Mouse (Mus musculus): Measurements from ENCODE around the gene Gm42742. TPM values are rescaled to one million over a fixed set of nuclear protein-coding genes. Genes with fewer than 3 reads are reported as not detected.

Gm42742 gene
- polyA plus RNA-seq, 1 experiment from 2014 or later = 41.8 TPM

DNA sequence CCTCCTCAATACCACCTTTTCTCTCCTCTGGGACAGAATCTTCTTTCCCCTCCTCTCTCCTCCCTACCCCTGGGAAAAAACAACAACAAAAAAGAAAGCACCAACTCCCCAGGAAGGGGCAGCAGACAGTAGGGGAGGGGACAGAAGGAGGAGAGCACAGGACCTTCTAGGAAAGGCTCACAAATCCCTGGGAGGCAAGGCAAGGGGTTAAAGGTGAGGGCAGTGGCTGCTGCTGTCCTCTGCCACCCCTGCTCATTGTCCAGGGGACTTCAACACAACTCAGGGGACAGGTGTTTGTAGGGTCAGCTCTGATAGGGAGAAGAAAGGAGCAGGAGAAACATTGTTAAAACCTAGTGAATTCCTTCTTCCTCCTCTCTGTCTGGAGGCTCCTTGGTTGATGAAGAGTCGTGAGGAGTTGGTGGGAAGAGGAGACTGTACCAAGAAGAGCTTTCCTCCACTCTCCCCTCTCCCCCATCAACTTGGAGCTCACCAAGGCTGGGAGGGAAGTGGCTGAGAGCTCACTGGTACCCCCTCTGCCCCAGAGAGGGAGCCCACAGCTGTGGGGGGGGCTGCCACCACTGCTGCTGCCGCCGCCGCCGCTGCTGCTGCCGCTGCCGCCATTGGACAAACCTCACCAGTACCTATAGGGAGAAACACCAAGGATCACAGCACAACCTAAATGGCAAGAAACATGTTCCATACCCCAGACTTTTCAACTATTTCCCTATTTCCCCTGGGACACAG, 1.8 kb upstream of the Gm42742 start:
- peak overlapping the region; percentile 99; the same call in 1 of the 2 replicates for H3K4me2 ChIP-seq (ENCODE audit: low read length)
- no peak overlapping the region for H3K27ac ChIP-seq (ENCODE audit: low read depth)
- 70% methylated on average over 7 of the region's 7 CpGs for WGBS
- ATAC-seq (replicated peaks; ENCODE audit: low FRiP score, low TSS enrichment, low read depth) (no peak), DNase-seq (ENCODE audit: low spot score) (peak; percentile 50)
- H3K36me3 ChIP-seq (ENCODE audit: control insufficient read depth, insufficient read depth, low read length) = peaks cover 27% of the 10 kb centered on the region
- H3K4me1 ChIP-seq (replicated peaks; ENCODE audit: control insufficient read depth, insufficient read depth, low read length) = peaks cover 51% of the 10 kb centered on the region
- 0 out of 2 replicates have a peak overlapping the region, but pooled peaks have one; percentile 13 for H3K9ac ChIP-seq (ENCODE audit: low read length)
- H3K9me3 ChIP-seq (ENCODE audit: control insufficient read depth, low read length) = no peaks in the 10 kb centered on the region
- no peaks in the 10 kb centered on the region for H3K27me3 ChIP-seq (replicated peaks; ENCODE audit: control insufficient read depth, insufficient read depth, low read length)
- peak overlapping the region; percentile 91 for H3K4me3 ChIP-seq (ENCODE audit: low read depth, low read length)

DNA sequence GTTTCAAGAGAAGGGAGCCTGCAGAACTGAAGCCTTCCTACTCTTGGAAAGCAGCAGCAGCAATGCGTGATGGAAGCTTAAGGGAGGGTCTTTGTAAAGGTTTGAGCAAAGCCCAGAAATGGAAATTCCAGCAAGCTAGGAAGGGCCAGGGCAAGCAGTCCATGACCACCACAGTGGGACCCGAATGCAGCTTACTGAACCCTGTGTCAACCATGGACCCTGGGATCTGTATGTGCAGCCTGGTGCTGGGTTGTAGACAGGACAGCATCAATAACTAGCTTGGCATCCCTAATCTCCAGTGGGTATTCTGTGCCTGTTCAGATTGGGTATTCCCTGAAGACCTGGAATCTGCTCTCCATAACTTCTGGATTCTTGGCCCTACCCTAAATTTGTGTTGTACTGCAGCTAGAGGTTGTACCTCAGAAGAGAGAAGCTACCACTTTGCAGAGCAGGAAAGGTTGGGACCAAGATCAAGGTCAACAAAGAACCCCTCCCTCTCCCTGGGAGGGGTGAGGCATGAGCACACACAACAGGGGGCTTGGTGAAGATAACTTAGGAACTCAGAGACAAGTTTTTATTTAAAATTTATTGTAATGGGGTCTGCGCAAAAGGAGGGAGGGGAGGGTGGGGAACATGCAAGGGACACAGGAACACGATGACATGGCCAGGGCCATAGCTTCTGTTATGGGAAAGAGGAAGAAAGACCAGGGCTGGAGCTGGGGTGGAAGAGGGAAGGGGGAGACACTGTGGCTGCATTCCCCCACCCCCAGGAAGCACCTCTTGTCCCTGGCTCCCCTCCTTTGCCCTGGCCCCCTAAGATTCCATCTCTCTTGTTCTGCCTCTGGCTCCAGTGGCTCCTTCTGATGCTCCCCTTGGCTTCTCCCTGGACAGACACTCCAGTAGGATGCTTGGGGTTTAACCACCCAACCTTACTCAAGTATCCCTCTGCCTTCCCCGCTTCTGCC, 948 bp upstream of the Gm42742 start:
- DNase-seq (ENCODE audit: low spot score) (peak; percentile 51), ATAC-seq (replicated peaks; ENCODE audit: low FRiP score, low TSS enrichment, low read depth) (no peak)
- peak overlapping the region; percentile 76 for H3K27ac ChIP-seq (ENCODE audit: low read depth)
- H3K4me3 ChIP-seq (ENCODE audit: low read depth, low read length) = peak overlapping the region; percentile 52
- no peaks in the 10 kb centered on the region for H3K27me3 ChIP-seq (replicated peaks; ENCODE audit: control insufficient read depth, insufficient read depth, low read length)
- H3K9ac ChIP-seq (ENCODE audit: low read length) = peak overlapping the region; percentile 59; the same call in 1 of the 2 replicates
- peaks cover 52% of the 10 kb centered on the region for H3K4me1 ChIP-seq (replicated peaks; ENCODE audit: control insufficient read depth, insufficient read depth, low read length)
- 36% methylated on average over 5 of the region's 5 CpGs for WGBS
- peaks cover 27% of the 10 kb centered on the region for H3K36me3 ChIP-seq (ENCODE audit: control insufficient read depth, insufficient read depth, low read length)
- H3K9me3 ChIP-seq (ENCODE audit: control insufficient read depth, low read length) = no peaks in the 10 kb centered on the region
- H3K4me2 ChIP-seq (ENCODE audit: low read length) = peak overlapping the region; percentile 82

DNA sequence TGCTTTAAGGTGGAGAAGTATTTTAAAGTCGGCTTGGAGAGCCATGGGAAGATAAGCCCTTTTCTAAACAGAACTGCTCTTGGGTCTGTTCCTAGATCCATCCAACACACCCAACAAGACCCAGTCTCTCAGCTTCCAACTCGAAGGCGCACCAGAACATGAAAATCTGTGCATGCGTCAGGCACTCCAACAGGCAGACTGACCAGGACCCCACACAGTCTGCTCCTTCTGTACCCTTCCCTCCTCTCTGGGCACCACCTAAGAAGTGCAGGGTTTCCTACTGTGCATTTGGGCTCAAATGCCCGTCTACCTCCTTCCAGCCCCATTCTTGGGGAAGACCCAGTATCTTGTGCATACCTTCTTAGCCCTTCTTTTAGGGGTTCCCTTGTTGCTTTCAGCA, 406 bp downstream of the Gm42742 start:
- no peaks in the 10 kb centered on the region for H3K27me3 ChIP-seq (replicated peaks; ENCODE audit: control insufficient read depth, insufficient read depth, low read length)
- 36% methylated on average over 5 of the region's 5 CpGs for WGBS
- H3K4me3 ChIP-seq (ENCODE audit: low read depth, low read length) = peak overlapping the region; percentile 52
- H3K27ac ChIP-seq (ENCODE audit: low read depth) = peak overlapping the region; percentile 76; the same call in 1 of the 2 replicates
- H3K9ac ChIP-seq (ENCODE audit: low read length) = peak overlapping the region; percentile 59
- ATAC-seq (replicated peaks; ENCODE audit: low FRiP score, low TSS enrichment, low read depth) (no peak), DNase-seq (ENCODE audit: low spot score) (no peak)
- H3K9me3 ChIP-seq (ENCODE audit: control insufficient read depth, low read length) = no peaks in the 10 kb centered on the region
- H3K4me2 ChIP-seq (ENCODE audit: low read length) = peak overlapping the region; percentile 82
- peaks cover 30% of the 10 kb centered on the region for H3K36me3 ChIP-seq (ENCODE audit: control insufficient read depth, insufficient read depth, low read length)
- peaks cover 56% of the 10 kb centered on the region for H3K4me1 ChIP-seq (replicated peaks; ENCODE audit: control insufficient read depth, insufficient read depth, low read length)

GRCm38 (mm10) chr7:127020031-127020430, 866 bp downstream of the Gm42742 start:
- ATAC-seq (replicated peaks; ENCODE audit: low FRiP score, low TSS enrichment, low read depth) = no peak
- peak overlapping the region; percentile 82 for H3K4me2 ChIP-seq (ENCODE audit: low read length)
- peaks cover 60% of the 10 kb centered on the region for H3K4me1 ChIP-seq (replicated peaks; ENCODE audit: control insufficient read depth, insufficient read depth, low read length)
- H3K27me3 ChIP-seq (replicated peaks; ENCODE audit: control insufficient read depth, insufficient read depth, low read length) = no peaks in the 10 kb centered on the region
- peaks cover 34% of the 10 kb centered on the region for H3K36me3 ChIP-seq (ENCODE audit: control insufficient read depth, insufficient read depth, low read length)
- peak overlapping the region; percentile 76; the same call in 1 of the 2 replicates for H3K27ac ChIP-seq (ENCODE audit: low read depth)
- H3K9me3 ChIP-seq (ENCODE audit: control insufficient read depth, low read length) = no peaks in the 10 kb centered on the region
- peak; percentile 49 for DNase-seq (ENCODE audit: low spot score)
- H3K9ac ChIP-seq (ENCODE audit: low read length) = peak overlapping the region; percentile 59
- 63% methylated on average over 3 of the region's 3 CpGs for WGBS
- H3K4me3 ChIP-seq (ENCODE audit: low read depth, low read length) = peak overlapping the region; percentile 52

DNA sequence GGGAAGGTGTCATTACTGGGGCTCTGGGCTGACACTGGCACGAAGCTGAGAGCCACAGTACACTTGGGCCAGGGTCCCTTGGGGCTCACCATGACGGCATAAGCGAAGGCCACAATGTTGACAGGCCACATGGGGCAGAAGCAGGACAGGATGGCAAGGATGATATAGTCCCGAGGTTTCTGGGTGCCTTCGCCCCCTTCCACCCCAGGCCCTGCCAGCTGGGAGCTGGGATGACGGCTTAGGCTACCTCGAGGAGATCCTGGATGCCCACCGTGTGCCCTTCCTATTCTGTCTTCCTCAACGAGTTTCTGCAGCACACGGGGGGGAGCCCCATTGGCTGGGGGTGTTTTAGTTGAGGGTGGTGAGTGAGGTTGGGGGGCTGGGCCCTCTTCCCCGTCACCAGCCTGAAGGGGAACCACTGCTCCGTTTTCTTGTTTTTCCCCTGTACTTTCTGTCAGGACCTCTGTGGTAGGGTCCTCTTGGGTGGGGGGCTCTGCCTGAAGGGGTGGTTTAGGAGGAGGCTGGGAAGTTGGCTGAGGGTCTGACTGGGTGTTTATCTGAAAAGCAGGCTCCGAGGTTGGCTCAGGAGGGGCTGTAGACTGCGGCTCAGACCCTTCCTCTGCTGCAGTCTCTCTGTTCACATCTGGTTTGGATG, 1.5 kb downstream of the Gm42742 start:
- Histone ChIP-seq H3K27ac (ENCODE audit: low read depth) (no peak overlapping the region), H3K36me3 (ENCODE audit: control insufficient read depth, insufficient read depth, low read length) (peaks cover 35% of the 10 kb centered on the region), H3K4me1 (replicated peaks; ENCODE audit: control insufficient read depth, insufficient read depth, low read length) (peaks cover 60% of the 10 kb centered on the region), H3K4me2 (ENCODE audit: low read length) (peak overlapping the region; percentile 82), H3K27me3 (replicated peaks; ENCODE audit: control insufficient read depth, insufficient read depth, low read length) (no peaks in the 10 kb centered on the region), H3K9me3 (ENCODE audit: control insufficient read depth, low read length) (no peaks in the 10 kb centered on the region), H3K9ac (ENCODE audit: low read length) (peak overlapping the region; percentile 59; the same call in 1 of the 2 replicates), H3K4me3 (ENCODE audit: low read depth, low read length) (0 out of 2 replicates have a peak overlapping the region, but pooled peaks have one; percentile 6)
- peak; percentile 38 for DNase-seq (ENCODE audit: low spot score)
- no peak for ATAC-seq (replicated peaks; ENCODE audit: low FRiP score, low TSS enrichment, low read depth)
- 75% methylated on average over 14 of the region's 14 CpGs for WGBS

DNA sequence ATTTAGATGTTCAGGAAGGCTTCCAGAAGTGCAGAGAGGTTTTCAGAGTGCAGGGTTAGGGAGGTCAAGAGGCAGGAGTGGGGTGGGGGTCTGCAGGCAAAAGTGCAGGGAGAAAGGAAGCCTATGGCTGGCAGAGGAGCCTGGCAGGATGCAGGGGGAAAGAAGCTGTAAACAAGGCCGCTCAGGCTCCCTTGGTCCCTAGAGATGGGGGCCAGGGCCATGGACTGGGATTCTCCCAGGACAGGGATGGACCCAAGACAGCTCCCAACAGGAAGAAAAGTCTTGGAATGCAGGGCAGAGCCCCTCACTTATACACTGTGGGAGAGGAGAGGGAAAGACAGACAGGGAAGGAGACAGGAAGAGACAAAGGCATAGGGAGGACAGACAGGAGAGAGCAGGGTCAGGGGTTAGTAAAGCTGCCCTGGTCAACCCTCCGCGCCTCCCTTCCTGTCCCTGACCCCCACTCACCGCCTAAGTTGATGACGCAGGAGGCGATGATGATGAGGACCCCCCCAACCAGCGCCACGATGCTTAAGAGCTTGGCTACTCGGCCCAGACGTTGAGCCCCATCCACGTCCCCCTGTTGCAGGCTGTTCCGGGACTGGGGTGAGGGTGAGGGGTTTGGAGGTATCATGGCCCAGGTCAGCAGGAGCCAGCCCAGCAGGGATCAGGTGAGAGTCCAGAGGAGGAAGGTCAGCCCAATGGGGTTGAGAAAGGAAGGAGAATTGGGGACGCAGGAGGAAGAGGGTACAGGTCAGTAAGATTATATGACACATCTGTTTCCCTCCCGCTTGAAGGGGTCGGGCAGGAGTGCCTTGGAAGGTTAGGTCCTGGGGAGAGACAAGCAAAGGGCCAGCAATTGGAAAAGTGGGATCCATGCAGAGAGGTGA, 2.2 kb downstream of the Gm42742 start:
- H3K4me2 ChIP-seq (ENCODE audit: low read length) = 0 out of 2 replicates have a peak overlapping the region, but pooled peaks have one; percentile 16
- H3K27me3 ChIP-seq (replicated peaks; ENCODE audit: control insufficient read depth, insufficient read depth, low read length) = no peaks in the 10 kb centered on the region
- no peaks in the 10 kb centered on the region for H3K9me3 ChIP-seq (ENCODE audit: control insufficient read depth, low read length)
- 0 out of 2 replicates have a peak overlapping the region, but pooled peaks have one; percentile 6 for H3K4me3 ChIP-seq (ENCODE audit: low read depth, low read length)
- H3K9ac ChIP-seq (ENCODE audit: low read length) = no peak overlapping the region
- peaks cover 32% of the 10 kb centered on the region for H3K36me3 ChIP-seq (ENCODE audit: control insufficient read depth, insufficient read depth, low read length)
- DNase-seq (ENCODE audit: low spot score) = peak; percentile 45
- WGBS = 61% methylated on average over 15 of the region's 15 CpGs
- no peak for ATAC-seq (replicated peaks; ENCODE audit: low FRiP score, low TSS enrichment, low read depth)
- no peak overlapping the region; the same call in 1 of the 2 replicates for H3K27ac ChIP-seq (ENCODE audit: low read depth)
- peaks cover 57% of the 10 kb centered on the region for H3K4me1 ChIP-seq (replicated peaks; ENCODE audit: control insufficient read depth, insufficient read depth, low read length)

- H3K36me3 ChIP-seq (ENCODE audit: control insufficient read depth, insufficient read depth, low read length) = peaks cover 32% of the 10 kb centered on the region
- WGBS = 38% methylated on average over 6 of the region's 6 CpGs
- H3K27ac ChIP-seq (ENCODE audit: low read depth) = peak overlapping the region; percentile 65
- no peak overlapping the region for H3K4me3 ChIP-seq (ENCODE audit: low read depth, low read length)
- H3K9me3 ChIP-seq (ENCODE audit: control insufficient read depth, low read length) = no peaks in the 10 kb centered on the region
- H3K27me3 ChIP-seq (replicated peaks; ENCODE audit: control insufficient read depth, insufficient read depth, low read length) = no peaks in the 10 kb centered on the region
- no peak for ATAC-seq (replicated peaks; ENCODE audit: low FRiP score, low TSS enrichment, low read depth)
- peaks cover 50% of the 10 kb centered on the region for H3K4me1 ChIP-seq (replicated peaks; ENCODE audit: control insufficient read depth, insufficient read depth, low read length)
- peak overlapping the region; percentile 88 for H3K4me2 ChIP-seq (ENCODE audit: low read length)
- DNase-seq (ENCODE audit: low spot score) = no peak
- H3K9ac ChIP-seq (ENCODE audit: low read length) = no peak overlapping the region
These were observed 2.9 kb downstream of the Gm42742 start for GRCm38 (mm10) chr7:127017950-127018345.

All from intestine, embryonic 14.5 days (tissue).